ENCODE assay signal across 19 mouse cellular contexts in genomic region chr1:131830561-131830960, GRCm38 (mm10). TPM values are rescaled to one million over a fixed set of nuclear protein-coding genes. Genes with fewer than 3 reads are reported as not detected.
DNase-seq lines count a peak whose midpoint lies in the region; TF ChIP-seq lines count a peak whose summit lies in the region.
"Had no signal": no experiment of that assay in that cellular context is flagged by ENCODE, and none has a peak within 500 bp of the region (broad histone marks: within the 10 kb centered on the region; RNA-seq: fewer than 3 reads in every experiment).

No protein-coding gene starts in this region.

- H3K79me2 ChIP-seq in heart, adult 2 months (replicated peaks; ENCODE audit: control insufficient read depth, insufficient read depth, low read length) = no peaks in the 10 kb centered on the region

- TF ChIP-seq EP300 in heart, adult 2 months (IDR thresholded peaks at IDR 0.05; ENCODE audit: insufficient read depth, low read depth, low read length) = no peak

- TF ChIP-seq POLR2A in heart, adult 2 months (IDR thresholded peaks at IDR 0.05; ENCODE audit: insufficient read depth, low read depth, low read length) = 0 out of 2 replicates have a peak, but pooled peaks have one; percentile 9

- H3K4me3 ChIP-seq in heart, adult 2 months = peak overlapping the region; percentile 8; the same call in 1 of the 2 replicates
- peak overlapping the region; percentile 83 for H3K4me3 ChIP-seq in layer of hippocampus, adult 2 months
- H3K4me3 ChIP-seq in E14TG2a.4 (replicated peaks; ENCODE audit: low read length) = 0 out of 2 replicates have a peak overlapping the region, but pooled peaks have one; percentile 7
- H3K4me3 ChIP-seq: embryonic facial prominence, embryonic 12.5 days; heart, embryonic 10.5 days; kidney, embryonic 15.5 days; midbrain, embryonic 10.5 days had no signal

- H3K27ac ChIP-seq in heart, adult 2 months = peak overlapping the region; percentile 40; the same call in 1 of the 2 replicates
- H3K27ac ChIP-seq in layer of hippocampus, adult 2 months = peak overlapping the region; percentile 96; the same call in 1 of the 2 replicates
- H3K27ac ChIP-seq: embryonic facial prominence, embryonic 12.5 days; heart, embryonic 10.5 days; kidney, embryonic 15.5 days; midbrain, embryonic 10.5 days had no signal

- H3K36me3 ChIP-seq in heart, adult 2 months (ENCODE audit: control insufficient read depth, insufficient read depth, low read length) = peaks cover 8% of the 10 kb centered on the region
- H3K36me3 ChIP-seq in E14TG2a.4 (ENCODE audit: insufficient read depth, low read length) = peaks cover 64% of the 10 kb centered on the region

- intact Hi-C loops in heart, adult 2 months (cut with DNase I) = no loop called here
- intact Hi-C loops in heart, postnatal 14 days (cut with DNase I) = no loop called here

- TF ChIP-seq CTCF in heart, adult 2 months (IDR thresholded peaks at IDR 0.05) = no peak
- 0 out of 2 replicates have a peak, but pooled peaks have one; percentile 3 for TF ChIP-seq CTCF in layer of hippocampus, adult 2 months (conservative IDR thresholded peaks at IDR 0.05)
- TF ChIP-seq CTCF in E14TG2a.4 (conservative IDR thresholded peaks at IDR 0.05; ENCODE audit: low read length) = no peak

- H3K27me3 ChIP-seq in heart, adult 2 months (ENCODE audit: control insufficient read depth, insufficient read depth, low read length) = no peaks in the 10 kb centered on the region
- H3K27me3 ChIP-seq in E14TG2a.4 (ENCODE audit: insufficient read depth, low read length) = no peaks in the 10 kb centered on the region
- H3K27me3 ChIP-seq: embryonic facial prominence, embryonic 12.5 days; kidney, embryonic 15.5 days had no signal

- no peaks in the 10 kb centered on the region for H3K9me3 ChIP-seq in E14TG2a.4 (ENCODE audit: low read length)
- H3K9me3 ChIP-seq: embryonic facial prominence, embryonic 12.5 days; heart, embryonic 10.5 days; kidney, embryonic 15.5 days; midbrain, embryonic 10.5 days had no signal

- DNase-seq in cerebellum, adult 9-11 months = peak; percentile 37
- no peak for DNase-seq in cerebellum, postnatal 36 days
- peak; percentile 42 to 61 for DNase-seq in heart, adult 2 months
- no peak for DNase-seq in heart, postnatal 14 days
- DNase-seq in layer of hippocampus, adult 2 months (ENCODE audit: low spot score in 2 of 2) = no peak
- no peak for DNase-seq in layer of hippocampus, postnatal 36 days
- DNase-seq in thymus, postnatal 25 days = no peak
- DNase-seq: adrenal gland, postnatal 25 days; cerebellum, adult 9-10 months; kidney, adult 11 months; kidney, postnatal 36 days; left cerebral cortex, postnatal 4 days; right cerebral cortex, postnatal 25 days; spleen, adult 18-20 months had no signal

- 67% methylated on average over 15 of the region's 15 CpGs for WGBS in heart, adult 2 months

- peak overlapping the region; percentile 24; the same call in 1 of the 2 replicates for H3K9ac ChIP-seq in heart, adult 2 months (ENCODE audit: low read depth, low read length)
- H3K9ac ChIP-seq: embryonic facial prominence, embryonic 12.5 days; kidney, embryonic 15.5 days had no signal

- H3K4me1 ChIP-seq in heart, adult 2 months (ENCODE audit: control insufficient read depth, insufficient read depth, low read length) = peaks cover 13% of the 10 kb centered on the region
- H3K4me1 ChIP-seq in E14TG2a.4 (replicated peaks; ENCODE audit: low read depth, low read length) = peaks cover 86% of the 10 kb centered on the region

RNA-seq across cellular contexts. Expression of gene Slc41a1, which starts 3.3 kb away (rescaled TPM):
- 10 to 100 TPM; 43.4 to 65.9 TPM for total RNA-seq in heart, adult 2 months (2021)
- 69.5 and 84.1 TPM in 2 replicates for polyA plus RNA-seq in heart, adult 2 months (2012; rRNA removed)
- 10 to 100 TPM; 35.7 to 49.1 TPM for total RNA-seq in heart, postnatal 14 days (2021)
- 10 to 100 TPM; 62.6 to 62.9 TPM for total RNA-seq in layer of hippocampus, adult 2 months (2021)
- total RNA-seq in layer of hippocampus, postnatal 36 days (2021) = 10 to 100 TPM; 55.5 to 64.4 TPM

RNA-seq across cellular contexts. Expression of gene Pm20d1, which starts 33.4 kb away (rescaled TPM):
- total RNA-seq in heart, adult 2 months (2021) = 1 to 10 TPM; 5.8 to 7.5 TPM
- 5.9 and 8.3 TPM in 2 replicates for polyA plus RNA-seq in heart, adult 2 months (2012; rRNA removed)
- total RNA-seq in heart, postnatal 14 days (2021) = 1 to 10 TPM; 4.4 TPM
- 1 to 10 TPM; 2.0 to 2.9 TPM for total RNA-seq in layer of hippocampus, adult 2 months (2021)
- total RNA-seq in layer of hippocampus, postnatal 36 days (2021) = 1 to 10 TPM; 1.8 to 2.2 TPM

RNA-seq across cellular contexts. Expression of gene Rab29, which starts 36.5 kb away (rescaled TPM):
- total RNA-seq in heart, adult 2 months (2021) = 10 to 100 TPM; 11.2 to 11.8 TPM
- polyA plus RNA-seq in heart, adult 2 months (2012; rRNA removed) = 17.4 and 28.6 TPM in 2 replicates
- total RNA-seq in heart, postnatal 14 days (2021) = 10 to 100 TPM; 11.9 to 13.7 TPM
- 1 to 10 TPM; 7.2 to 9.1 TPM for total RNA-seq in layer of hippocampus, adult 2 months (2021)
- total RNA-seq in layer of hippocampus, postnatal 36 days (2021) = 10 to 100 TPM in 1 of 2 experiments, 1 to 10 TPM in 1; 9.9 to 10.7 TPM

Comparison
In these comparisons a context has a peak if more than half of its experiments do, and no peak if none do; other contexts are left out.
1. DNase-seq: peak in cerebellum, adult 9-11 months (single experiment) and heart, adult 2 months (2 of 2); none in cerebellum, postnatal 36 days (0 of 2), heart, postnatal 14 days (0 of 2), layer of hippocampus, adult 2 months (0 of 2), layer of hippocampus, postnatal 36 days (0 of 2) and thymus, postnatal 25 days (single experiment).
2. H3K4me3 ChIP-seq: peak in every context shown above with its lines; median percentile 83 in layer of hippocampus, adult 2 months; 8 in heart, adult 2 months; 7 in E14TG2a.4.